Mouse (Mus musculus) cortical plate, adult 2 months (tissue): Measurements from ENCODE around the gene Akap6.

Source experiments
- CTCF ChIP-seq: fragments of 200-500 bp; IDR thresholded peaks from 2 replicates; pipeline ENCODE4 v1.5.1; 2011; ENCODE audit warnings: mild to moderate bottlenecking, control low read depth, low read length; ENCODE audit not compliant: insufficient read depth; ENCODE audit errors: extremely low read depth
- POLR2A ChIP-seq: fragments of 200-500 bp; IDR thresholded peaks from 2 replicates; pipeline ENCODE4 v1.6.1; 2011; ENCODE audit warnings: mild to moderate bottlenecking, low read length, control low read depth; ENCODE audit not compliant: insufficient read depth; ENCODE audit errors: extremely low read depth

- TF ChIP-seq CTCF = no peak
- no peak for TF ChIP-seq POLR2A
These were observed 134.9 kb downstream of the Akap6 start for GRCm38 (mm10) chr12:52834074-52834473.
